Mouse (Mus musculus): ENCODE results near the gene Mgp. TPM values are rescaled to one million over a fixed set of nuclear protein-coding genes. Genes with fewer than 3 reads are reported as not detected.

Mgp gene
- polyA plus RNA-seq, 1 experiment from 2014 or later, result 350 TPM

DNA sequence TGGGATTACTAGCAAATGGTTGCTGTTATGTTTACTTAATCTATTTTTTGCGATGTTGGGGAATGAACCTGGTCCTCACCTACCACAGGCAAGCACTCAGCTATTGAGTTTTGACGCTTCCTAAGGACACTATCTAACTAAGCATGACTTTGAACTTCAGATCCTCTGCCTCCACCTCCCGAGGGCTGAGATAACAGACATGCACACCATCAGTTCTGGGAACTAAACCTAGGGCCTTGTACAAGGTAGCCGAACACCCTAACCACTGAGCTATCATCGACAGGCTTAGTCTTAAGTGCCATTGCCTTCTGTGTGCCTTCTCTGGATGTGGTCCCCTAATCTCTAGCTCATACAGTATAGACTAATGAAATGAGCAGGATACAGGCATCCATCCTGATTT is 10.3 kb downstream of the Mgp start:
- Histone ChIP-seq H3K4me3 (no peak overlapping the region), H3K9ac (no peak overlapping the region), H3K4me2 (no peak overlapping the region), H3K9me3 (no peaks in the 10 kb centered on the region), H3K27me3 (no peaks in the 10 kb centered on the region), H3K4me1 (peaks cover 18% of the 10 kb centered on the region), H3K36me3 (no peaks in the 10 kb centered on the region), H3K27ac (no peak overlapping the region)
- ATAC-seq (ENCODE audit: insufficient number of reproducible peaks, low FRiP score, low TSS enrichment, low read depth), result no peak
- WGBS, result 93% methylated on average over 5 of the region's 5 CpGs

DNA sequence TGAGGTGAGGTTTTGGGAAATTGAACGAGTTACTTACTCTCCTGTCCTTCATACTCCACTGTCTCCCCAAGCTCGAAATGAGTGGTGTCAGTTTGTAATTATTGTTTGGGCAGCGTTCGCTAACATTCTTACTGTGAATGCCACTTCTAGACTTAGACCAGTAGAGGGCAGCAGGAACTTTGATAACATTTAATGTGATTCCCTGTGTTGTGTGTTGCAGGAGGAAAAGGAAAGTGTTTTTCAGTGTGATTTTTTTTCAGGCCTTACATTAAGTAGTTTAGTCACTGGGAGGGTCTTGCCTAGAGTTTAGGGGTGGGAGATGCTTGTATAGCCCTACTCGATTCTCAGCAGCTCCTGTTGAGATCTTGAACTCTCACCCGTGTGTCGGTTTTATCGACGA is 14.6 kb downstream of the Mgp start:
- no peak for ATAC-seq (ENCODE audit: insufficient number of reproducible peaks, low FRiP score, low TSS enrichment, low read depth)
- H3K4me3 ChIP-seq, result no peak overlapping the region
- H3K4me1 ChIP-seq, result peaks cover 15% of the 10 kb centered on the region
- no peaks in the 10 kb centered on the region for H3K27me3 ChIP-seq
- H3K9me3 ChIP-seq, result no peaks in the 10 kb centered on the region
- no peak overlapping the region for H3K4me2 ChIP-seq
- WGBS, result 37% methylated on average over 9 of the region's 9 CpGs
- H3K9ac ChIP-seq, result no peak overlapping the region
- H3K27ac ChIP-seq, result 0 out of 2 replicates have a peak overlapping the region, but pooled peaks have one; percentile 12
- no peaks in the 10 kb centered on the region for H3K36me3 ChIP-seq

DNA sequence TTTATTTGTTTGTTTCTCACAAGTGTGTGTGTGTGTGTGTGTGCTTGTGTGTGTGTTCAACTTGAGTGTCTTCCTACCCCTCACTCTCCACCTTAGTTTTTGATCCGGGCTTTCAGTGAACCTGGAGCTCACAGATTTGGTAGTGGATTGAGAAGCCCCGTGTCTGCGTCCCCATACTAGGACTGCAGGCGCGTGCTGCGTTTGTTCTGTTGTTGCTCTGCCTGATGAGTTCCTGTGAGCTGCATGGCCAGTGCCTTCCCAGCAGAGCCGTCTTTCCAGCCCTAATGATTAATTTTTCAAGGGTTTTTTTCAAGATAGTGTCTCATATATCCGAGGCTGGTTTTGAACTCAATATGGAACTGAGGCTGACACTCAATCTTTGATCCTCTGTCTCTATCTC is 17.2 kb downstream of the Mgp start:
- WGBS, result 61% methylated on average over 8 of the region's 8 CpGs
- no peak for ATAC-seq (ENCODE audit: insufficient number of reproducible peaks, low FRiP score, low TSS enrichment, low read depth)
- H3K36me3 ChIP-seq, result no peaks in the 10 kb centered on the region
- H3K9ac ChIP-seq, result no peak overlapping the region
- H3K9me3 ChIP-seq, result no peaks in the 10 kb centered on the region
- peaks cover 20% of the 10 kb centered on the region for H3K4me1 ChIP-seq
- no peak overlapping the region for H3K4me3 ChIP-seq
- H3K4me2 ChIP-seq, result no peak overlapping the region
- H3K27ac ChIP-seq, result no peak overlapping the region
- H3K27me3 ChIP-seq, result no peaks in the 10 kb centered on the region

DNA sequence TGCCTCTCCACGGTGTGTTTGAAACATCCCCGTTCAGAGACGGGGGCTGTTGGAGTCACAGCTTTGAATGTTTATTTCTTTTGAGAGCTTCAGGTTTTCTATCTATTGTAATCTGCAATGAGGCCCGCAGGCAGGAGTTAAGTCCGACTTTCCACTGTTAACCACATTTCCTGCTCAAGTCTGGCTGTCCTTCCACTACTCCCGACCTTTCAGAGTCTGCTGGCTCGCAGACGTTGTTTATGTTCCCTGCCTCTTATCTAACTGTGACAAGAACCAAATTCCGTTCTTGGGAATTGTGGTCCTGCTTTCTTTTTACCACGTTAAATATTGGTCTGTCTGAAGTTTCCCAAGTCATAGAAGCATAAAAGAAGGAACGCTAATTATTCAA is 17.8 kb downstream of the Mgp start:
- no peaks in the 10 kb centered on the region for H3K9me3 ChIP-seq
- peak overlapping the region; percentile 17; the same call in 1 of the 2 replicates for H3K4me3 ChIP-seq
- no peak for ATAC-seq (ENCODE audit: insufficient number of reproducible peaks, low FRiP score, low TSS enrichment, low read depth)
- peaks cover 21% of the 10 kb centered on the region for H3K4me1 ChIP-seq
- H3K9ac ChIP-seq, result no peak overlapping the region
- 16% methylated on average over 11 of the region's 11 CpGs for WGBS
- H3K36me3 ChIP-seq, result no peaks in the 10 kb centered on the region
- no peaks in the 10 kb centered on the region for H3K27me3 ChIP-seq
- no peak overlapping the region for H3K27ac ChIP-seq
- H3K4me2 ChIP-seq, result peak overlapping the region; percentile 15

DNA sequence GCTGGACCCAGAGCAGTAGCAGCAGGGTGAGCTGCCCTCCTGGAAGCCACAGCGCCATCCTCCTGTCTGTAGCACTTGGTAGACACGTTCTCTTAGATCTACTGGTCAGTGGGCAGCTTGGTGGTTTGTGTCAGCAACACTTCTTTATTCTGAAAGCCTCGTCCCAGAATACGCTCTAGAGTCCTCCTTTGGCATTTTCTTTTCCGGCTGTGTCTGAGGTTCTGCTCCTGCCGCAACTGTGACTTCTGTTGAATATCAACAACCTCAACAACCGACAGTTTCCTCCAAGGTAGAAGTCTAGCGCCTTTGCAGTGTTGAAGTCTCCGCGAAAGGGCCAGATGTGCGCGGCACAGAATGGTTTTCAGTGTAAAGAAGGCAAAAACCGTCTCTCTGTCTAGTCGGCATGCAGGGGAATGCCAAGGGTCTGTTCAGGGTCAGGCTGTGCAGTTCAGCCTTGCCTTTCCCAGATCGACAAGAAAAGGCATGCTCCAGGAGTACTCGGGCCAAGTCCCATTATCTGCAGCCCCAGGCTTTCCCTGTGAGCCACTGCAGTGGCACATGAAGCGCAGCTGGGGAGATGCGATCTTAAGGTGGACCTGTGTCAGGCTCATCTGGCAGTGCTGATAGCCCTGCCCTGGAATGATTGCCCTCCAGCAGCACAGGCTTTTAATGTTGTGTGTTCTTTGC is 18.3 kb downstream of the Mgp start, which contains the start of gene Art4:
Gene Art4 (minus strand): TSS at position 548 of the 687 bp plus-strand sequence.
- H3K9me3 ChIP-seq, result no peaks in the 10 kb centered on the region
- H3K36me3 ChIP-seq, result no peaks in the 10 kb centered on the region
- H3K27me3 ChIP-seq, result no peaks in the 10 kb centered on the region
- H3K4me1 ChIP-seq, result peaks cover 26% of the 10 kb centered on the region
- no peak within 1 kb of the TSS for H3K9ac ChIP-seq
- peak within 1 kb of the TSS; percentile 15 for H3K4me2 ChIP-seq
- H3K4me3 ChIP-seq, result peak within 1 kb of the TSS; percentile 17; the same call in 1 of the 2 replicates
- 0 out of 2 replicates have a peak within 1 kb of the TSS, but pooled peaks have one; percentile 12 for H3K27ac ChIP-seq
- ATAC-seq (ENCODE audit: insufficient number of reproducible peaks, low FRiP score, low TSS enrichment, low read depth), result no peak
- WGBS, result 52% methylated on average over 18 of the region's 18 CpGs

DNA sequence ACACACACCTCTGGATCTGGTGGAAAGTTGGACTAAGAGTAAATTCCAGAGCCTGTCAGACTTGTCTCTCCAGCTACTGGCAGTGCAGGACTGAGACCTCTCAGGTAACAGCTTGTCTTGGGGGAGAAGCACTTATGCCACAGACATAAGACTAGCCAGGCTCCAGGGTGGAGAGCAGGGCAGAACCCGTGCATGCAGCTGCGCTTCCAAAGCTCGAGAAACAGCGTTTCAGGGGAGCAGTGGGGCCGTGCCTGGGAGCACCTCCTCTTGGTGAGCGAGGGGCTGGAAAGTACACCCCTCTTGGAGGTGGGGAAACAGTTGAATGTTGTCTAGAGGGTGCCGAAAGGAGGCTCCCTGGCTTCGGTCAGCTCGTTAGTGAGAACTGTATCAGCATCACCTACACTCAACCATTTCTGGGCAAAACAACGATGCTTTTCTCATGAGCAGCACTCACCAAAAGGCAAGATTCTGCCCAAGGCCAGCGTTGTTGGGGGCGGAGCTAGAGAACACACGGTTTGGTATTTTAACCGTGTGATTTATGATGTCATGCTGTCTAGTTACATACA is 19.5 kb downstream of the Mgp start:
- Histone ChIP-seq H3K27ac (peak overlapping the region; percentile 85), H3K9me3 (no peaks in the 10 kb centered on the region), H3K4me2 (no peak overlapping the region), H3K27me3 (no peaks in the 10 kb centered on the region), H3K9ac (no peak overlapping the region), H3K4me3 (peak overlapping the region; percentile 16), H3K36me3 (no peaks in the 10 kb centered on the region), H3K4me1 (peaks cover 27% of the 10 kb centered on the region)
- WGBS, result 29% methylated on average over 14 of the region's 14 CpGs
- peak; percentile 44; the same call in 1 of the 2 replicates for ATAC-seq (ENCODE audit: insufficient number of reproducible peaks, low FRiP score, low TSS enrichment, low read depth)

DNA sequence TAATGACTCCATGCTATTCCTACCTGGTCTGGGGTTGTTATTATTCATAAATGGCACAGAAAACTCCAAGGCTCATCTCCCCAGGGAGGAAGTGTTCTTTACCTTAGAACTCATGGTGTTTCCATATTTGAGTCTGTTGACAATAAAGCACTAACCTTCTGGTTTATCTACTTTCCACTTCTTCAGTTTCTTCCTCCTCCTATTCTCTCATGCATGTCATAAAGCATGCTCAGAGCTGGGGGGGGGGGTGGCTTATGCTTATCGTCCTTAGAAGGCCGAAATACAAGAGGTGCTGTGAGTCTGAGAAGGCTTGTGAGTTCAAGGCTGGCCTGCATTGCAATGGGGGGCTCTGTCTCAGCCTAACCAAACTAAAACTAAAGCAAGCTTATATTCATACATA is 20.4 kb downstream of the Mgp start:
- no peak overlapping the region for H3K9ac ChIP-seq

DNA sequence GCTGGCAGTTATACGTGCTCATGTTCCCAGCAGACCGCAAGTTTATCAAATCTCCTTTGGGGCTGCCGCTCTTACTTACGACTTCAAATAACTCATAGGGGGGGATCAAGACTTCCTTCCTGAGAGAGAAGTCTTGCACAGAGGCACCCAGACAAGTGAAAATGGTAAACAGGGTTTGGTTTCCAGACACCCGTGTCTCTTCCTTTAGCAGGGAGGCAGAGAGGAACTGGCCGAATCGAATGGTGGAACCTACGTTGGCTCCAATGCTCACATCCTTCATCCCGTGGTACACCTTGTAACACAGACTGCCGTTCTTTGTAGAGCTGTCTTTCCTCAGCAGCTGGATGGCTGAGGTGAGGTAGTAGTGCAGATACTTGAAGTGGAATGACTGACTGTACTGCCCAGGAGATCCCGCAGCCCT is 21.3 kb downstream of the Mgp start:
- H3K27me3 ChIP-seq, result no peaks in the 10 kb centered on the region
- H3K9ac ChIP-seq, result no peak overlapping the region
- H3K4me1 ChIP-seq, result peaks cover 27% of the 10 kb centered on the region
- H3K4me3 ChIP-seq, result no peak overlapping the region
- H3K9me3 ChIP-seq, result no peaks in the 10 kb centered on the region
- H3K27ac ChIP-seq, result no peak overlapping the region
- H3K4me2 ChIP-seq, result no peak overlapping the region
- no peak for ATAC-seq (ENCODE audit: insufficient number of reproducible peaks, low FRiP score, low TSS enrichment, low read depth)
- WGBS, result 81% methylated on average over 11 of the region's 11 CpGs
- no peaks in the 10 kb centered on the region for H3K36me3 ChIP-seq

More for the DNA sequence above, 20.4 kb downstream of the Mgp start:
- Histone ChIP-seq H3K9me3 (no peaks in the 10 kb centered on the region), H3K36me3 (no peaks in the 10 kb centered on the region), H3K4me3 (no peak overlapping the region), H3K27me3 (no peaks in the 10 kb centered on the region), H3K4me2 (no peak overlapping the region), H3K27ac (no peak overlapping the region), H3K4me1 (peaks cover 27% of the 10 kb centered on the region)
- WGBS, result 85% methylated on average over 2 of the region's 2 CpGs
- ATAC-seq (ENCODE audit: insufficient number of reproducible peaks, low FRiP score, low TSS enrichment, low read depth), result no peak

DNA sequence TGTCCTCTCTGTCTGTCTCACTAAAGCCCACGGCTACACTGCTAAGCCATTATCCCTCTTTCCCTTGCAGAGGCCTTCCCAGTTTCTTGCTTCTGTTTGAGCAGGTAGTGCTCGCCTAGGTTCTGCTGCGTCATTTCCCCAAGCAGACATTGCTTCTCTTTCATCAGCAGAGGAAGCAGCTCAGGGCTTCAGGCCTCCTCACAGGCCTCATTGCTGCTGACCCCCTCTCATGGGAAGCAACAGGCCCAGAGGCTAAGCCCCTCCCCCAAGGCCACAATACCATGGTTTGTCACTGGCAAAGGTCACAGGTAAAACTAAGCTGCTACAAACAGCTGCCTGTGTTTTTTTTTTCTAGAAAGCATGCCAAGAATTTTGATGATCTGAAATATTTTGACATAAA is 22.9 kb downstream of the Mgp start:
- Histone ChIP-seq H3K9me3 (no peaks in the 10 kb centered on the region), H3K36me3 (no peaks in the 10 kb centered on the region), H3K4me1 (peaks cover 25% of the 10 kb centered on the region), H3K9ac (no peak overlapping the region), H3K27me3 (no peaks in the 10 kb centered on the region), H3K4me3 (no peak overlapping the region), H3K4me2 (no peak overlapping the region), H3K27ac (peak overlapping the region; percentile 30; the same call in 1 of the 2 replicates)
- 29% methylated on average over 3 of the region's 3 CpGs for WGBS
- no peak for ATAC-seq (ENCODE audit: insufficient number of reproducible peaks, low FRiP score, low TSS enrichment, low read depth)

DNA sequence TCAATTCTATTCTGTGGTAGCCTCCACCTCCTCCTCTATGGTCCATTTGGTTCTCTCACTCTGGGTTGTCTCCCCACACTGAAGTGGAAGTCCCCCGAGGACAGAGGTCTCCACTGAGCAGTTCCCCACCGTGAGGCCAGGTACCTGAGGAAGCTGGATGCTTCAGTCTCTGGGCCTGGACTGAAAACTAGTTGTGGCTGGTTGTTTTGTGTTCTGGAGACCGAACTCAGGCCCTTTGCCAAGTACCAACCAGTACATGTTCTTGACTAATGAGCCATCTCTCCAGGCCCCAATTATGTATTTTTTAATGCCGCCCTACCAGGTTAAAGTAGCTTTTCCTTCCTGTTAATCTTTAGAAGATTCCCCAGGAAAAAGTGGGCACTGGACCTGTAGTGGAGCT is 23.3 kb downstream of the Mgp start:
- H3K4me3 ChIP-seq, result no peak overlapping the region
- 66% methylated on average over 4 of the region's 4 CpGs for WGBS
- no peak overlapping the region for H3K9ac ChIP-seq
- H3K4me1 ChIP-seq, result peaks cover 21% of the 10 kb centered on the region
- no peaks in the 10 kb centered on the region for H3K36me3 ChIP-seq
- peak overlapping the region; percentile 30 for H3K27ac ChIP-seq
- no peak overlapping the region for H3K4me2 ChIP-seq
- no peak for ATAC-seq (ENCODE audit: insufficient number of reproducible peaks, low FRiP score, low TSS enrichment, low read depth)
- no peaks in the 10 kb centered on the region for H3K9me3 ChIP-seq
- H3K27me3 ChIP-seq, result no peaks in the 10 kb centered on the region

DNA sequence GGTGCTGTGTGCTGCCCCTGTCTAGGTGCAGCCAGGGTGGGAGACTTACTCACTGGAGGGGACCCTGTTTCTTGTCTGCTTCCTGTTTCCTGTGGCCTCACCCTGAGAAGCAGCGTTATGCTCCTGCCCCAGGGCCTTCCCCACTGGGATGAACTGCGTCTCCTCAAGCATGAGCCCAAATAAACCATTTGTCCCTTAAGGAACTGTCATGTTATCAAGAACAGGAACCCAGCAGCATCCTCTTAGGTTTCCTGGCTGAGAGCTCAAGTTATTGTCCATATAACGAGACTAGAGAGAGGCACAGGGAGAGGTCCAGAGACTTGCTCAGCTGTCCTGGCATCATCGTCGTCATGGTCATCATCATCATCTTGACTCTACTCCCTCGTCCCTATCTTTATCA is 25.4 kb downstream of the Mgp start:
- Histone ChIP-seq H3K27ac (no peak overlapping the region), H3K4me2 (no peak overlapping the region), H3K4me1 (peaks cover 8% of the 10 kb centered on the region), H3K9me3 (no peaks in the 10 kb centered on the region), H3K9ac (no peak overlapping the region), H3K27me3 (no peaks in the 10 kb centered on the region), H3K4me3 (no peak overlapping the region), H3K36me3 (no peaks in the 10 kb centered on the region)
- no peak for ATAC-seq (ENCODE audit: insufficient number of reproducible peaks, low FRiP score, low TSS enrichment, low read depth)
- WGBS, result 66% methylated on average over 6 of the region's 6 CpGs

DNA sequence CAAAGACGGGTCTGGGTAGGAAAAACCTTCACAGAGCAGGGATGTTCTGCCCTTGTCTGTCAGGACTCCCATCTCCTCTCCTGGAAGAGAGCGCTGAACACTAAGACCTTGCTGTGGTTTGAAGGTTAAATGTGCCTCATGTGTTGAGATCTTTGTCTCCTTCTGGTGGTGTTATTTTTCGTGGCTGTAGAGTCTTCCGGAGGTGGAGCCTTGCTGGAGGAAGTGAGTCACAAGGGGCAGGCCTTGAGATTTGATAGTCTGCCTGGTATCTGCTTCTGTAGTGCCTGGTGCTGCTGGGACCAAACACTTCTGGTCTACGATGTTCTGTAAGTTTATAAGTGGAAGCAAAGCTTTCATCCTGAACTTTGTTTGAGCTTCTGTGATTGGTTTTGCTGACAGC is 26.7 kb downstream of the Mgp start:
- Histone ChIP-seq H3K27ac (no peak overlapping the region), H3K9ac (no peak overlapping the region), H3K4me3 (no peak overlapping the region), H3K36me3 (no peaks in the 10 kb centered on the region), H3K4me2 (no peak overlapping the region), H3K4me1 (peaks cover 7% of the 10 kb centered on the region), H3K9me3 (no peaks in the 10 kb centered on the region), H3K27me3 (no peaks in the 10 kb centered on the region)
- WGBS, result 89% methylated on average over 5 of the region's 5 CpGs
- no peak for ATAC-seq (ENCODE audit: insufficient number of reproducible peaks, low FRiP score, low TSS enrichment, low read depth)

Data from limb, embryonic 15.5 days (tissue).